Mouse (Mus musculus): ENCODE measurements at regions not wholly inside any gene's neighbourhood (a gene's known extent, or its start where the extent isn't known, plus 50 kb on each side); places are given as distances from the start of the nearest gene placed in this dataset.

GRCm38 (mm10) chr16:5316271-5316670 lies 60.5 kb upstream of the Eef2kmt start:
- TF ChIP-seq CTCF (IDR thresholded peaks at IDR 0.05; ENCODE audit: low read depth, low read length) (no peak), GATA1 (IDR thresholded peaks at IDR 0.05; ENCODE audit: borderline replicate concordance, low read length) (no peak), GATA2 (IDR thresholded peaks at IDR 0.05; ENCODE audit: borderline replicate concordance, low read depth, low read length) (no peak)

Data from G1E (cell line).